Mouse (Mus musculus) embryo, embryonic 10 days (tissue): ENCODE measurements at regions not wholly inside any gene's neighbourhood (a gene's known extent, or its start where the extent isn't known, plus 50 kb on each side); places are given as distances from the start of the nearest gene placed in this dataset.

Experiments
- DNase-seq: peaks from one replicate; pipeline ENCODE4 v3.0.0-alpha.2; 2015; ENCODE audit warnings: low spot score

DNA sequence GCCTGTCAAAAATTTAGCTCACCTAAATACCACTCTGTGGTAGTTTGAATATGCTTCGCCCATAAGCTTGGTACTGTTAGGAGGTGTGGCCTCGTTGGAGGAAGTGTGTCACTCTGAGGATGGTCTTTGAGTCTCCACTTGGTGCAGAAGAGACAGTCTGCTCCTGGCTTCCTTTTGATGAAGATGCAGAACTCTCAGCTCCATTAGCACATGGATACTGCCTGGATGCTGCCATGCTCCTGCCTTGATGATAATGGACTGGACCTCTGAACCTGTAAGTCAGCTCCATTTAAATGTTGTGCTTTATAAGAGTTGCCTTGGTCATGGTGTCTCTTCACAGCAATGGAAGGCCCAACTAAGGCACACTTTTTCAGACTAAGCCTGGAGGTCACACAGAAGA is 56.9 kb upstream of the Pik3r1 start:
- DNase-seq, result no peak

DNA sequence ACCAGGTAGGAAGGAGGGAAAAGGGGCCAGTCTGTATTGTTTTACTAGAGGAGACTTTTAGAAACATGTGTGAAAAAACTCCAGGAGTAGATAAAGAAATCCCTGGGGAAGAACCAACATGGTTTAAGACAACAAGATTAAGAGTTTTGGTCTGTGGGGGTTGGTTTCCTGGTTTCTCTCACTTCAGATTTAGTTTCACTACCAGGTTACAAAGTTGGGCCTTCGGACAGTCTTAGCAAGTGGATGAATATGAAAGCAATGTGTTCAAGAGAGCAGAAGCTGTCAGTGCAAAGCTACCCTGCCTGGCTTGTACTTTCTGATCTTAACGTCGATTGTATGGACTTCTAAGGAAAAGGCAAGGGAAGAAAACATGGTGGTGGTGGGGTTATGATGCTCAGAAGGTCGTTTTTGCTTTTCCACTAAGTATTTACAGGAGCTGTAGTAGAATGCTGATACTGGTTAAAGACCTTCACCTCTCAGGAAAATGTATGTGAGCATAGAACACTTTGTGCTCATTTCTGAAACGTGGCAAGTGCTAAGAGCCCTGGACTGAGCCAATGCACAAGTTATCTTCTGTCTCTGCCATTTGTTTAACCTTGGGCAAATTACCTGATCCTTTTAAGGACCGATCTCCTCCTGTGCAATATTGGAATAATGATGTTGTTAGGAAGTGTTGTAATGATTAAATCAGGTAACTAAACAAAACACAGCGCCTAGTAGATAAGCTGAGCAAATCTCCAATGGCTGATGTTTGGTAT is 64.0 kb upstream of the Pik3r1 start:
- no peak for DNase-seq

DNA sequence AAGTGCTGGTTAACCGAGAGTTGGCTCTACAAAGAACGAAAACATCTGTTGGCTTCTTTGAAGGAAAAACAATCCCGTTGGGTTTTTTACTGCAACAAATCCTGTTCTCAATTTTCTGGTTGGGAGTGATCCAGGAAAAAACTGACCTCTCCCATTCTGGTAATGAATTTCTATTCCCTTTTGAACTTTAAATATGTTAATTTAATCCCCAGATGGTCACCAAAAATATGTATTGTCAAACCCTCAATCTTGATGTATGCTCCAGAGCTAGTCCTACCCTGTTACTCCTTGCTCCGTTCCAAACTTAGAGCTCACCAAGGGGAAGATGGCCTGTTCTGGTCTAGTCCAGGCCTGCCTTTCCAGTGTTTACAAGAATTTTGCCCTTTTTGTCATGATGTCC is 66.5 kb upstream of the Pik3r1 start:
- DNase-seq, result no peak

DNA sequence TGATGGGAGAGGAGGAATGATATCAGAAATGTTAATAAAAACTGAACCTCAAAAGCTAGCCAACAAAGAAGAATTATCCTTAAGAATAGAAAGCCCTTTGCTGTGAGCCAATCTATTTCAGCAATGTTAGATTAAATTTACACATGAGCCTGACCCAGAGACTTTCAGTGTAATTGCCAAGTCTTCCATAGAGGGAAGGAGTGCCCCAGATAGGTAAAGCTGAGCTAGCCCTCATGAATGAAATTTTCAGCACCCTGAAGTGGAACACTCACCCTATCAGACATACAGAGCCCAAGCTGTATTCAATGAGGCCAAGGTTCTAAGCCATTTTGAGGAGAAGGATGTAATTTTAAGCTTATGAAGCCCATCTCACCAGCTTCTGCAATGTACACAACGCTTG is 69.0 kb upstream of the Pik3r1 start:
- DNase-seq, result no peak

DNA sequence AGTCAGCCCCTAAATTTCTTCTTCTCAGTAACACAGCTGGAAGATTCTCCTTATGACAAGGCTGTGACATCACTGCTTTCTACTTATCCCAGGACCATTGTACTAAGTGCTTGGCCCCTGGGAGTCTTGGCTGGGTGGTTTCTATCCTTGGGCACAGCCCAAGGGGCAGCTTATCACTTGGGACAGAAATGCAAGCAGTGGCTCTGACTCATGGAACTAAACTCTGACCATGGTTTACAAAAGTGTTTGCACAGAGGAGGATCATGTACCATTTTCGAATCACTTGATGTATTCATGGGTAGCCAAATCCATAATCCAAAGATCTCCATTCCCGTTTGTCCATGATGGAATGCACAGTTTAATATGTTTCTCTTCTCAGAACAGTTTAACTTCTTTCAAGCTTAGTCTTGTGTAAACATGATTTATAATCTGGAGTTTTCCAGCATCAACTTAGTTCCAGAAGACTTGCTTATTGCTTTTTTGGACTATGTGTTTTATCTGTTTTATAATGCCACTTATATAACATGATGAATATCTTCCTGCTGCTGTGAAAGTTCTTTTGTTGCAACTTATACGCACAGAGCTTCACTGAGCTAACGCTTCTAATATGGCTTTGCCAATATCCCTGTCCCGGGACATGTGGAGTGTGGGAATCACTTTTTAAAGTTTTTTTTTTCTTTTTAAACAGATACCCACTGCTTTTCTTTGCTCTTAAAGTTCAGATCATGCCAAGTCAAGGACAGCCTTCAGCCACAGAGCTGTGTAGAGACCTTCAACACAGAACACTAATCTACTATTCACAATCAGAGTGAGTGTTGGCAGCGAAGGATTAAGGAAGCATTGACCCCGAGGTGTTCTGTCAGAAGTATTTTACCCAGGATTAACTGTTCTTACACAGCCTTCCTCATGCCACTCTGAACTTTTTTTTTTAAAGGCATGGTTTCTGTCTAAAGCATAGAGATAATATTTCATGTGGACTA is 76.7 kb upstream of the Pik3r1 start:
- no peak for DNase-seq

DNA sequence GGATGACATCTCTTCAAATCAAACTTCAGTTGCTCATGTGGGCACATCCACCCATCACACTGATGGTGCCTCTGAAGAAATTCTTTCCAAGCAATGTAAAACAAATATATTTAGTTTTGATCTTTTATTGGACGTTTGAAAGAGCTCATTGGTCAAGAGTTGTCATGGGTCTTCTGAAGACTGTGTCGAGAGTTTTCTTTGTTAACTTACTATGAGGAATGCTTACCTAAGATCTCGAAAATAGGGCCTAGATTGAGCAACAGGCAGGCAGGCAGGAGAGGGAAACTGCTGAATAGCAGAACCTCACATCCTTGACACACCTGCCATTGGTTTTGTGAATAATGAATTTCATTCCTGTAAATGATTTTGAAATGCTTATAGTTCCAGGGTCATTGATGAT is 78.0 kb upstream of the Pik3r1 start:
- DNase-seq, result no peak

DNA sequence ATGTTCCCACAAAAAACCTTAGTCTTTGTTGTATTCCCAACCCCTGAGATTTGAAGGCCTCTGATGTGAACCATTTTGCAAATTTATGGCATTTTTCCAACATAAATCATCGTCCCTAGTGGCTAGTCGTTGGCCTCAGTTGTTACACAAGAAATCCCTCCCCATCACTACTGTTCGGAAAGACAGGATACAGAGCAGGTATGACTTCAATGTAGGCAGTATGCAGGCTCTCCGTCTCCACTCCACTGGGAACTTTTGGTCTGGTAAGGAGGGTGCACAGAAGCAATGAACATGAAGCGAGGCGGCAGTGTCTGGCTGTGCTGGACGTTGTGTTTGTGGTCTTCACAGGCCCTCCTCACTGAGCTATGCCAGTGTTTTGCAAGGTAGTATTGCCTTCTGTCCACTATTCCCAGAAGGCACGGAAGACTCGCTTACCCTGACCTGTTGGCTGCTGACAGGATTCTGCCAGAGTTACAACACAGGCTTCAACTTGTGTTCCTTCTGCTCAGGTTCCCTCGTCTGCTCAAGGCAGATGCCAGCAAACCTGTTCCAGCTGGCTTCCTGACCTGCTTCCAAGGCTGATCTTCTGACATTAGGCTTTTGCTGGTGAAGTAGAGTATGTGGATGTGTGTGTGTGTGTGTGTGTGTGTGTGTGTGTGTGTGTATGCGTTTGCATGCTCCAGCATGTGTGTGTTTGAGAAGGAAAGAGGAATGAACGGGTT is 80.0 kb upstream of the Pik3r1 start:
- no peak for DNase-seq

GRCm38 (mm10) chr13:101848601-101849147 is 80.7 kb upstream of the Pik3r1 start:
- no peak for DNase-seq

GRCm38 (mm10) chr13:101849416-101849815 is 81.4 kb upstream of the Pik3r1 start:
- DNase-seq, result no peak

GRCm38 (mm10) chr13:101851329-101851728 is 83.3 kb upstream of the Pik3r1 start:
- no peak for DNase-seq

- DNase-seq, result no peak
Measured at GRCm38 (mm10) chr13:101852960-101853359, 84.9 kb upstream of the Pik3r1 start.

GRCm38 (mm10) chr13:101855141-101855540 is 87.1 kb upstream of the Pik3r1 start:
- no peak for DNase-seq

DNA sequence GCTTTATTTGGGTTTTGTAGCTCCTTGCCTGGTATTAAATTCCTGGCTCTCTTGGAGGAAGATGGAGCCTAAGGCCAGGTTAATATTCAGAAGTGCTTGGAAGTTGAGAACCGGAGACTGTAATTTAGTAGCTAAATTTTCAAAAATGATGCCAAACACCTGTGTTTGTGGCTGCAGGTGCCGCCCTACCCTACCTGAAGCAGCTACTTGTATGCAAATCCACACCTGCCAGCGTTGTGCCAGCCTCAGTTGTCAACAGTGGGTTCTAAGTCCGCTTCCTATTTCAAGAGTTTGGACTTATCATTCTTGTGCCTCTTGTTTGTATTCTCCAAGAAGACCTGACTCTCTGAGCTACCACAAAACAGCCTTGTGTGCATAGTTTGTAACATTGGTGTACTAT is 92.7 kb upstream of the Pik3r1 start:
- no peak for DNase-seq

GRCm38 (mm10) chr13:101862011-101862410 is 94.0 kb upstream of the Pik3r1 start:
- no peak for DNase-seq

GRCm38 (mm10) chr13:101863015-101863414 is 95.0 kb upstream of the Pik3r1 start:
- no peak for DNase-seq

DNA sequence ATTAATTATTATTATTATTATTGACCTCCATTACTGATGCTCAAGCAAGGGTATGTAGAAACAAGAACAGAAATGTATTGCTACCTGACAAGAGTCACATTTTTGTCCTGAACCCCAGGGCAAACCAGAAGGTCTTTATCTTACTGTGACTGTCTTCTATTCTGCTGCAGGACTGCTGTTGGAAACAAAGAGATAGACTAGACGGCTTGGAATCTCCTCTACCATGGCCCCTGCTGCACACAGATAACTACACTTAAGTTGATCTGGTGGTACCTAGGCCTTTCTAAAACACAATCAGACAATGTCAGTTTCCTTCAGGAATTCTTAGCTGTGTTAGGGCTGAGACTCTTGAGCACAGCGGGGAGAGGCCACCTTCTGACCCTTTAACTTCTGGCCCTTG is 95.6 kb upstream of the Pik3r1 start:
- DNase-seq, result no peak

DNA sequence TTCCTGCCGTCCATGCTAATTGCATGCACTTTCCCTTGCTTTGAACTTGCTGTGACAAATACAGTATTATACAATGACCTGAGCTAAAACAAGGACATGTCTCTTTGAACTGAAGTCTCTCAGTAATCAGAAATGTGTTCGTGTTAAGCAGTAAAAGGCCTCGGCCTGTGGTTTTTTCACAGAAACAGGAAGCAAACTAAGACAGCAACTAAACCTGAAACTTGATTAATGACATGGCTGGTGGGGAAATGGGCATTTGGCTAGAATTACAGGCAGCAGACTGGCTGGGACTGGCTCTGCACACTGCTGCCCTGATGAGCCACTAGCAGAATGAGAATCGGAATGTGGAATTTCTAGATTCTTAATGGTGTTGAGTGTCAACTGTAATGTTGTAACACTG is 98.8 kb upstream of the Pik3r1 start:
- DNase-seq, result peak; percentile 63

- DNase-seq, result no peak
Measured at GRCm38 (mm10) chr13:101874761-101875160, 106.7 kb upstream of the Pik3r1 start.

DNA sequence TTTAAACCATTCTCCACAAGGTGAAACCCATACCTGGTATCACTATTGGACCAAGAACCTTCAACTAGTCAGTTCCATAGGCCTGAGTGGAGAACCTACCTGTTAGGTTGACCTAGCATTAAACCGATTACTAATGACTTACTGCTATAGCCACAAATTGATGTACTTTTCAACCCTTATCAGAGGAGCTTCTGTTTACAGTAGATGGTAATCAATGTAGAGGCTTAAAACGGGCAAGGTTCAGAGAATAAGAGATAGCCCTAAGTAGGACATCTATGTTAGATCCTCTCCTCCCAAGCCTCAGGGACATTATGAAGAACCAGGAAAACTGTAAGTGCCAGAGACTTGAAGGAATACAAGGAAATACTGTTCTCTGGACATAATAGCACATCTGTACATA is 108.1 kb upstream of the Pik3r1 start:
- no peak for DNase-seq

DNA sequence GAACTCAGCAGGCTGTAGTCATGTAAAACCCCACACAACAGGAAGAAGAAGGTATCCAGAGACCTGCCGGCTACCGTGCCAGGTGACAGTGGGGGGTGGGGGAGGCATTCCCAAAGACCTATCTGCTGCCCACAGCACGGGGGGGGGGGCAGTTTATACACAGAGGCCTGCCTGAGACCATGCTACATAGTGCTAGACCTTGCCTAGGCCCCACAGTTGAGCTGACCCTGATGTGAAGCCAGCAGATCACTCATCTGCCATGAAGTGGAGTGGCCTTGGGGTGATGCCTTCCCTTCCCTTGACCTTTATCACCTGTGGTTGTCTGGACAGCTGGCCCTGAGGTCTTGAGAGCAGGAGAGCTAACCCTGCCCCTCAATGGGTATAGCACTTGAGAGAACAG is 108.6 kb upstream of the Pik3r1 start:
- no peak for DNase-seq

GRCm38 (mm10) chr13:101878168-101878567 is 110.2 kb upstream of the Pik3r1 start:
- DNase-seq, result no peak

GRCm38 (mm10) chr13:101879561-101880081 is 111.6 kb upstream of the Pik3r1 start:
- DNase-seq, result no peak
